Mouse (Mus musculus): ENCODE measurements around the gene Fgfrl1.

DNA sequence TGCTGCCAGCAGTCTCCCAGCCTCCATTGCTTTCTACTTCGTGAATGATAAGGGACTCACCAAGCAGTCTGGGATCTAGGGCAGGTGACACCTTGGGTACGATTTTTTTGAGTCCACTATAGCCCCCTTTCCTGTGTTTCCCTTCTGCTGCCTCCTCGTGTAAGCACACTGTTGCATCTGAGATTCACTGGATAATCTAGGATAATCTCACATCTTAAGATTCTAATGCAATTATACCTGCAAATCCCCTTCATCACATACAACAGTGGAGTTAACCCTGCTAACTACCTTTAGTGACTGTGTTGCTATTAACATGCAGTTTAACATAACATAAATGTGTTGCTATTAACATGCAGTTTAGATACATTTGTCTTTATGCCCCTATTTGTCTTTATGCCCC, 27.1 kb upstream of the Fgfrl1 start:
- no peak for TF ChIP-seq CTCF (IDR thresholded peaks at IDR 0.05; ENCODE audit: low read depth)
- no peak for TF ChIP-seq EP300 (IDR thresholded peaks at IDR 0.05; ENCODE audit: low read depth)

Data from heart, postnatal 0 days (tissue).